Mouse (Mus musculus): ENCODE data around the gene Gm5751. TPM values are rescaled to one million over a fixed set of nuclear protein-coding genes. Genes with fewer than 3 reads are reported as not detected.

The Gm5751 gene
- not detected for polyA plus RNA-seq (2017; shearing (Covaris generic))

GRCm38 (mm10) chrX:8873953-8874352 is at the start of gene Gm5751:
Gene Gm5751, plus strand, starts transcription at chrX:8874253.

DNA sequence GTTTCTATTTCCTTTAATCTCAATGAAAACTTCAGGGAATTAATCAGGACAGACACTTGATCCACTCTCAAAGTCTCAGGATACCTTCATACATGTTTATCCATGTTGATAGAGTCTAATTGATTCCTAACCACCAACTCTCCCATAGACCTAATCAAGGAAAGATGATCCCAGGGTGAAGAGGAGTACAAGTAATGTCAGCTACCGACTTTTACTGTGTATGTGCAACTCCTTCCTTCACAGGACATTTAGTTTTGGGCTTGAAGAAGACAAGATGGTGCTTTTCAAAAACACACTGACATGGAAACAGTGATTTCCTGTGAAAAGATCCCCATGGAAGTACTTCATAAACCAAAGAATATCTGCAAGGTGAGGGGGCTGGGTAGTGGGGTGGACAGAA is 30.4 kb upstream of the Gm5751 start, which contains the start of gene Gm6592:
TSS of gene Gm6592 (plus strand) at position 301 of the 400 bp plus-strand sequence.

DNA sequence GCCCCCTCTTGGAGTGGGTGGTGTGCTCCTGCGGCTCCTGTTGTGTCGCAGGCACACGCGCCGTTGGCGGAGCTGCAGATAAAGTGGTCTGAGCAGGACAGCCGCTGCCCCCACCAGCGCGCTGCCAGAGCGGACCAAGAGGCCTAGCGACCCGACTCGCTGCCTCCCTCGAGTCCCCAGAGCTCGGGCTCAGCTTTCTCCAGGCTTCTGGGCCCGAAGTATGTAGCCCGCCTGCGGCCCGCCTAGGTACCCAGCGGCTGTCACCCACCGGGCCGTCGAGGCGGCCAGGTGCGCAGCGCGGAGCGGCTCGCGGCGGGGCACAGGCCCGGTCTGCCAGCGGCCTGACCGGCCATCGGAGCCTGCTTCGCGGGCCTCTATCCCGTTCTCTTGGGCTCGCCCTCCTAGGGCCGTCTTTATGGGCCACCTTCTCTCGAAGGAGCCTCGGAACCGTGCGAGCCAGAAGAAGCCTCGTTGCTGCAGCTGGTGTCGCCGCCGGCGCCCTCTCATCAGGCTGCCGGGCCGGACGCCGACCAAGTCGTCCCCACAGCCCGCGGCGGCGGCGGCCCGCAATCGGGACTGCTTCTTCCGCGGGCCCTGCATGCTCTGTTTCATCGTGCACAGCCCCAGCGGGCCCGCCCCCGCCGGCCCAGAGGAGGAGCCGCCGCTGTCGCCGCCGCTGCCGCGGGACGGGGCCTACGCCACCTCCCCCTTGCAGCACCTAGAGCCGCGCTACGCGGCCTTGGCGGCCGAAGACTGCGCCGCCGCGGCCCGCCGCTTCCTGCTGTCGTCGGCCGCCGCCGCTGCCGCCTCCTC is 18.5 kb downstream of the Gm5751 start, which contains the start of gene B630019K06Rik:
TSS of gene B630019K06Rik (plus strand) at position 40 of the 813 bp plus-strand sequence.

Other genes starting within 250 kb of the Gm5751 start
- gene Ssxb8, start 183.4 kb upstream of the Gm5751 start, polyA plus RNA-seq (2017; shearing (Covaris generic)): not detected
- not detected for gene Ssx9, start 125.8 kb upstream of the Gm5751 start, polyA plus RNA-seq (2017; shearing (Covaris generic))
- not detected for gene Ssxb5, start 70.6 kb upstream of the Gm5751 start, polyA plus RNA-seq (2017; shearing (Covaris generic))
- not detected for gene Gm6592, start 30.3 kb upstream of the Gm5751 start, polyA plus RNA-seq (2017; shearing (Covaris generic))
- gene B630019K06Rik, start 18.1 kb downstream of the Gm5751 start, polyA plus RNA-seq (2017; shearing (Covaris generic)): 1.8 TPM
- not detected for gene Fthl17b, start 88.7 kb downstream of the Gm5751 start, polyA plus RNA-seq (2017; shearing (Covaris generic))
- not detected for gene Fthl17c, start 102.3 kb downstream of the Gm5751 start, polyA plus RNA-seq (2017; shearing (Covaris generic))
- gene Fthl17d, start 112.5 kb downstream of the Gm5751 start, polyA plus RNA-seq (2017; shearing (Covaris generic)): not detected
- not detected for gene Fthl17e, start 159.2 kb downstream of the Gm5751 start, polyA plus RNA-seq (2017; shearing (Covaris generic))
- gene Fthl17f, start 188.8 kb downstream of the Gm5751 start, polyA plus RNA-seq (2017; shearing (Covaris generic)): not detected
- gene 4930402K13Rik, start 230.3 kb downstream of the Gm5751 start, polyA plus RNA-seq (2017; shearing (Covaris generic)): not detected

All from CD4-positive, CD25-positive, alpha-beta regulatory T cell (primary cell).